Mouse (Mus musculus) hindbrain, embryonic 10.5 days (tissue): ENCODE results near the gene E030025P04Rik. TPM values are rescaled to one million over a fixed set of nuclear protein-coding genes. Genes with fewer than 3 reads are reported as not detected.

ENCODE experiments used
- DNase-seq: peaks from one replicate; pipeline ENCODE4 v3.0.0-alpha.2; 2017; ENCODE audit warnings: low spot score
- H3K27ac ChIP-seq: fragments of 300-500 bp; sonication (generic); 2 replicates; pipeline ENCODE4 v1.5.1; 2016; ENCODE audit warnings: mild to moderate bottlenecking, moderate library complexity
- H3K27me3 ChIP-seq: fragments of 300-500 bp; sonication (generic); 2 replicates; pipeline ENCODE4 v1.6.1; 2016; ENCODE audit warnings: mild to moderate bottlenecking; ENCODE audit not compliant: poor library complexity, insufficient read depth, severe bottlenecking
- H3K36me3 ChIP-seq: fragments of 300-500 bp; sonication (generic); 2 replicates; pipeline ENCODE4 v1.6.1; 2016; ENCODE audit warnings: mild to moderate bottlenecking, moderate library complexity
- H3K4me1 ChIP-seq: fragments of 300-500 bp; sonication (generic); replicated peaks from 2 replicates; pipeline ENCODE4 v1.6.1; 2016; ENCODE audit warnings: mild to moderate bottlenecking
- H3K4me3 ChIP-seq: fragments of 300-500 bp; sonication (generic); 2 replicates; pipeline ENCODE4 v1.5.1; 2016; ENCODE audit warnings: mild to moderate bottlenecking, moderate library complexity
- H3K9me3 ChIP-seq: fragments of 300-500 bp; sonication (generic); 2 replicates; pipeline ENCODE4 v1.6.1; 2016; ENCODE audit warnings: mild to moderate bottlenecking, moderate library complexity
- WGBS: fragments of 180-500 bp; shearing (Covaris S2); methylation state at CpG from one replicate; pipeline ENCODE4 v1.1.7; 2016; 5-methylcytosine and 5-hydroxymethylcytosine counted together
- polyA plus RNA-seq: library from polyadenylated mRNA; unstranded; fragments of >200 nt; fragmentation: Nextera tagmentation; extraction: Ambion mirVana; gene quantifications from 2 replicates; pipeline ENCODE4 v1.2.1, GENCODE M21; 2016

E030025P04Rik gene
- not detected in 2 replicates for polyA plus RNA-seq

DNA sequence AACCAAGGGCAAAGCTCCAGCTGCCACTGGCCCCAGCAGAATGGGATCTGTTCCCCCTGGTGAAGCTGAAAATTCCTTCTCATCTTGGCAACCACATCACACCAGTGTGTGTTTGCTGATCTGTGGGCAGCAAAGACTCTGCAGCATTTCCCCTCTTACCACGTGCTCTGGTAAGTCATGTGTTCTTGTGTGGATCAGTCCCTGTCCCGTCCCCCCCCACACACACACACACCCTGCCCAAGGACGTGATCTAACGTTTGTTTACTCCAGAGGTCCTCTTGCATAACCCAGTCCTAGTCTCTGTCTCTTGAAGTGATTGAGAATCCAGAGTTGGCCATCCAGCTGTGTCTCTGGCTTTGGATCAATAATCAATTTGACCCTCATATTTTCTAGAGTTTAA lies at the start of gene E030025P04Rik:
Gene E030025P04Rik, minus strand, starts transcription at position 134 of the 400 bp plus-strand sequence.
- Histone ChIP-seq H3K4me3 (no peak within 1 kb of the TSS), H3K27me3 (no peaks in the 10 kb centered on the region), H3K4me1 (peaks cover 8% of the 10 kb centered on the region), H3K27ac (no peak within 1 kb of the TSS), H3K9me3 (no peaks in the 10 kb centered on the region), H3K36me3 (no peaks in the 10 kb centered on the region)
- no peak for DNase-seq
- 80% methylated on average over 4 of the region's 4 CpGs for WGBS

DNA sequence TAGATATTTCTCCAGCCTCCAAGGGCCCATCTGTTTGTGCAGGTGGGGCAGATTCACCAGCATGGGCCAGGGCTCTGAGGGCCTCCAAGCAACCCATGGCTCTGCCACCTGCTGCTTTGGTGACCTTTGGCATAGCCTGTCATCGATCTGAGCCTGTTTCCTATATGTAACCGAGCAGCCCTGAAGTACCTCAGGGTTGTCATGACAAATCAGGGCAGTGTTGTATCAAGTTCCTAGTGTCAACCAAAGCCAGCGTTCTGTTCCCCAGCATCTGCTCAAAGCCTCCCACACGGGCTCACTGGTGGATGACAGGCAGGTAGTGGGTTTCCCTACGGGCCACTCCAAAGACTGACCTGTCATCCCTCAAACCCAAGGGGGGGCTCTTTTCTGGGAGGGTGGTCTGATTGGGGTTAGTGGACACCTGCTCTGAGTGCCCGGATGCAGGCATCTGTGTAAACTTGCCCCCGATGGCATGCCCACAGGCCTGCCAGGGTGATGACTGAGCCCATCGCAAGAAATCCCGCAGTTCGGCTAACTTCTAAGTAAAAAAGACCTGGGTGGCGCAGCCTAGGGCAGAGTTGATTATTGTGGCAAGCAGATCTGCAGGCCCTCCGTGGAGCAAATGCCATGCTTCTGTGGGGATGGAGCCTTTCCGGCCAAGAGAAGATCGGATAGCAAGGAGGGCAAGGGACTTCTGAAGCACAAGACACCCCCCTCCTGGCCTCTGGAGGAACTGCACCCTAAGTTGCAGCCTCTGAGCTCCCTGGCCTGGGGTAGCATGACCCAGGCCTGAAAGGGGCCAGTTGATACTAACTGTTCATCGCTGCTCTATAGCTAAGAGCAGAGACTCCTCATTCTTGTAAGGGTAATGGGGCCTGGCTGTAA lies 48.7 kb upstream of the E030025P04Rik start:
- H3K9me3 ChIP-seq: no peaks in the 10 kb centered on the region
- peak; percentile 90 for DNase-seq
- peaks cover 4% of the 10 kb centered on the region; the same call in 1 of the 2 replicates for H3K27me3 ChIP-seq
- WGBS: 27% methylated on average over 15 of the region's 15 CpGs
- H3K36me3 ChIP-seq: no peaks in the 10 kb centered on the region
- peaks cover 12% of the 10 kb centered on the region for H3K4me1 ChIP-seq
- no peak overlapping the region for H3K4me3 ChIP-seq
- H3K27ac ChIP-seq: peak overlapping the region; percentile 74

DNA sequence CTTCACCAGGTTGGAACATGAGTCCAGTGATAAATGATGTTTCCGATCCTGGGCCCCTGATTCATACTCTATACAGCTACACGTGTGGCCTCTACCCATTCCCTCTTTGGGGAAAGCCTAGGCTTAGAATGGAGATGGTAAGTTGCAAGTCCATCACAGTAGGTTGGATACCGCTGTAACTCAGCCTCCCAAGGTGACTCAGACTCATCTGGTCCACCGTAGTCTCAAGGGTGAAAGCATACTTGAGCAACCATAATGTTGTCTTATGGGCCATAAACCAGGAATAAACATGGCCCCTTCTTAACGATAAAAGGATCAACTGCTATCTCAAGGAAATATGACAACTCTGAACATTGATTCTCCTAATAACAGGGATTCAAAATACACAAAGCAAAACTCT lies 44.1 kb upstream of the E030025P04Rik start:
- no peak overlapping the region for H3K27ac ChIP-seq
- 91% methylated on average over 5 of the region's 5 CpGs for WGBS
- H3K27me3 ChIP-seq: peaks cover 4% of the 10 kb centered on the region; the same call in 1 of the 2 replicates
- no peaks in the 10 kb centered on the region for H3K36me3 ChIP-seq
- H3K4me3 ChIP-seq: no peak overlapping the region
- no peaks in the 10 kb centered on the region for H3K9me3 ChIP-seq
- no peak for DNase-seq
- H3K4me1 ChIP-seq: peaks cover 10% of the 10 kb centered on the region

DNA sequence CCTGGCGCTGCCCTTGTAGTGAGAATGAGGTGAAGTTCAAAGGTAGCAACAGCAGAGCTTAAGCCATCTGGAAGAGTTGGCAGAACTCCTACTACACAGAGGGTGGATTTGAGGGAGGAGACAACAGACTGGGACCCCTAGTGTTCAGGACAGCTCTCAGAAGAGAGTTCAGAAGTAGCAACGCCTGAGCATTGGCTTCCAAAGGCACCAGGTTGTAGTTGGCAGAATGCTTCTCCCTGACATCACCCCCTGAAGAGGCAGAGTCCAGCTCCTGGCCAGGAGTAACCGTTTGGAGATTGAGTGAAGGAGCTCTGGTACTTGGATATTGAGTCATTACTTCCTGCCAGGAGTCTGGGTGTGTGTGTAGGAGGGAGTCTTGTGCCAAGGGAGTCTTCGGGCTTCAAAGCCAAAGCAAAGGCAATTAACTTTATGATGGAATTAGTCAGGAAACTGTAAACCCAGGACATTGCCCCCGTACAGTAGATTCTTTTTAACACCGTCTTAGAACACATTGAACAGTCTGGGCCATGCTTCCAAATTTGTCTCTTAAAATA lies 43.5 kb upstream of the E030025P04Rik start:
- WGBS: 86% methylated on average over 6 of the region's 6 CpGs
- H3K36me3 ChIP-seq: no peaks in the 10 kb centered on the region
- H3K4me3 ChIP-seq: no peak overlapping the region
- H3K9me3 ChIP-seq: no peaks in the 10 kb centered on the region
- H3K4me1 ChIP-seq: peaks cover 5% of the 10 kb centered on the region
- DNase-seq: no peak
- H3K27ac ChIP-seq: no peak overlapping the region
- H3K27me3 ChIP-seq: peaks cover 3% of the 10 kb centered on the region; the same call in 1 of the 2 replicates

DNA sequence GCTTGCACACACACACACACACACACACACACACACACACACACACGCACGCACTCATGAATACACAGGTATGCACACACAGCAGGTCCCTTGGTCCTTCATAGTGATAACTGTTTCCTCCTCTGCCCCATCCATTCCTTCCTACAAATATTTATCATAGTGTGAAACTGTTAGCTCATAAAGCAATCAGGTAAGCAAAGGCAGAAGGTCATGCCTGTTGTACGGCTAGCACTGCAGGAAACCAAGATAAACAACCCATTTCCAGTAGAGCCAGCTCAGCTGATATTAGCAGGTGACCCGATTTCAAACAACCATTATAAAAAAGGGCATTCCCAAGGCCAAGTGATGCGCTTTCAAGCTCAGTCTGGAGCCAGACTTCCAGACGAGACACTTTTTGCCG lies 36.9 kb upstream of the E030025P04Rik start:
- H3K9me3 ChIP-seq: no peaks in the 10 kb centered on the region
- DNase-seq: no peak
- no peak overlapping the region for H3K4me3 ChIP-seq
- 72% methylated on average over 7 of the region's 7 CpGs for WGBS
- H3K4me1 ChIP-seq: peaks cover 17% of the 10 kb centered on the region
- H3K27ac ChIP-seq: no peak overlapping the region
- no peaks in the 10 kb centered on the region for H3K27me3 ChIP-seq
- H3K36me3 ChIP-seq: no peaks in the 10 kb centered on the region

DNA sequence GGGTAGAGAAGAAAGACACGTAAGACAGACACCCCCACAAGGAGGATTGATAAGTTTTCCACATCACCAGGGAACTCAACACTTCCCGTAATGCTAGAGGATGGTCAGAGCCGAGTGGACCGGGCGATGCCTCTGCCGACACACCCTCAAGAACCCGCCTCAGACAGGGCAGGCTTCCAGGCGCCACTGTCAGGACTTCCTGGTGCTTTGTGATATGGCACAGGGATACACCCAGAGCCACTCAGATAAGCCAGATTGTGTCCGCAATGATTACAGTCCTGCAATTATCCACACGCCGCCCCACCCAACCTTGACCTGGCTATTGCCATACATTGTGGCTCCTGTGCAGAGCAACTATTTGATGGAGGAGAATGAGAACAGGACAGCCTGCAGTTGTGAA lies 36.1 kb upstream of the E030025P04Rik start:
- peaks cover 17% of the 10 kb centered on the region for H3K4me1 ChIP-seq
- H3K27me3 ChIP-seq: no peaks in the 10 kb centered on the region
- no peak overlapping the region for H3K27ac ChIP-seq
- WGBS: 94% methylated on average over 11 of the region's 11 CpGs
- no peaks in the 10 kb centered on the region for H3K36me3 ChIP-seq
- H3K9me3 ChIP-seq: no peaks in the 10 kb centered on the region
- no peak for DNase-seq
- no peak overlapping the region for H3K4me3 ChIP-seq

DNA sequence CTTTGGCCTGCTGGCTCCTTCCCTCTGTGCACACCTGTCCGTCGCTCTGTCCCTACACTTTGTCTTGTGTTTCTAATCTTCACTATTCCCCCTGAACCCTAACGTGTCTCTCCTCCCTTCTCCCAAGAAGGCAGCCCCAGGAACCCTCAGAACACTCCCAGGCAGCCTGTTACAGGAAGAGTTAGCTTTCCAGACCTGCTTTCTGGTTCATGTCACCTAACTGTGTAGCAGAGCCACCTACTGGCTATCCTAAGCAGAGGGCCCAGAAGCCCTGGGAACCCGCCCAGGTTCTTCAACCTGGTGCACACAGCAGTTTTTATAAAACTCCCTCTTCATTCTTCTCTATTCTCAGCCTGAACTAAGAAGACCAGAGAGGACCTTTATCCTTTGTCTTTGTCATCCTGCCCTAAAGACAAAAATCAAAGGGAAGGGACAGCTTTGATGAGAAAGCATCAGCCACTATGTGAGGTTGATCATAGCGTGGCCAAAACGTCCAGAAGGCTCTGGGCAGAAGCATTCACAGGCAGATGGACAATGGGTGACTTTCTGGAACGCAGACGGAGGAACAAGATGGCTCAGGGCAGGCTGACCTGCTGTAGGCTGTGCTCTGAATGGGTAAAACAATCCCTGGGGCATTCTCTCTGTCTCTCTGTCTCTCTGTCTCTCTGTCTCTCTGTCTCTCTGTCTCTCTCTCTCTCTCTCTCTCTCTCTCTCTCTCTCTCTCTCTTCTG lies 34.8 kb upstream of the E030025P04Rik start:
- no peak overlapping the region; the same call in 1 of the 2 replicates for H3K27ac ChIP-seq
- peaks cover 17% of the 10 kb centered on the region for H3K4me1 ChIP-seq
- no peaks in the 10 kb centered on the region for H3K27me3 ChIP-seq
- no peaks in the 10 kb centered on the region for H3K36me3 ChIP-seq
- no peaks in the 10 kb centered on the region for H3K9me3 ChIP-seq
- WGBS: 54% methylated on average over 8 of the region's 8 CpGs
- DNase-seq: peak; percentile 26
- H3K4me3 ChIP-seq: no peak overlapping the region

DNA sequence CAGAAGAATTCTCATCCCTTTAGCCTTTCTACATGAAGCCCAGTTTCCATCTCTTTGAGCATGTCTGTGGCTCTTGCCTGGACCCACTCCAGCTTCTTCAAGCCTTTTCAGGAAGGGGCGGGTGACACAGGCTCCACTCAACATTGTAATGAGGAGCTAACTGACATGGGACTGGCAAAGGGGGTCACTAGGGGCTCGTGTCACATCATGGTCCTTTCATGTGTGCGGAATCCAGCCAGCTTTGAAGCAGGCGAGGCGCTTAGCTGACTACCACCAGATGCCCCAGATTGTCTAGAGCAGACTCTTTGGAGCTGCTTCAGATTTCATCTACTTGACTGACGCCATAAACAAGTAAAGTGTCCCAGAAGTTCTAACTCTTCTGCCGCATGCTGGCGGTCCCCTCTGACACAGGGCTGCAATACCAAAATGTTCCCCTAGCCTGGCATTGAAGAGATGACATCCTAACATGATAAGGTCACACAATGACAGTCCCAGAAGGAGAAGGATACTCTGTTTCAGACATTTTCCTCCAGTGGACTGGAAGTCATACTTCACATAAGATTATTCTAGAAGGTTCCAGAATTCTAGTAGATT lies 31.3 kb upstream of the E030025P04Rik start:
- WGBS: 90% methylated on average over 8 of the region's 8 CpGs

DNA sequence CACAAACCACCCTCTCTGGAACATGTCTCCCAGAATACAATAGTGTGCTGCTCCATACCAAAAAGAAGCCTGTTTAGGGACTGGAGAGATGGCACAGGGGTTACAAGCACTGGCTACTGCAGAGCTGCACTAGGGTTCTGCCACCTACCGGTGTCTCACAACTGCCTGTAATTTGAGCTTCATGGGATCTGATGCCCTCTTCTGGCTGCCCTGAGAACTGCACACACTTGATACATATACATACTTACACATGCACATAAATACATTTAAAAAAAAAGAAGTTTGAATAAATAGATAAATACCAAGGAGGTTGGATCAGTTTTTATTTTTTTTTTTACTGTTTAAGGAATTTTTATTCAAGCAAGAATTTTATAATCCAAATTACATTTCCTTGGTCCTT lies 28.1 kb upstream of the E030025P04Rik start:
- no peaks in the 10 kb centered on the region for H3K36me3 ChIP-seq
- H3K27ac ChIP-seq: no peak overlapping the region
- H3K9me3 ChIP-seq: peaks cover 5% of the 10 kb centered on the region; the same call in 1 of the 2 replicates
- no peaks in the 10 kb centered on the region for H3K27me3 ChIP-seq
- peaks cover 15% of the 10 kb centered on the region for H3K4me1 ChIP-seq
- 89% methylated on average over 1 of the region's 1 CpGs for WGBS
- H3K4me3 ChIP-seq: no peak overlapping the region
- no peak for DNase-seq

More for the DNA sequence above, 31.3 kb upstream of the E030025P04Rik start:
- Histone ChIP-seq H3K36me3 (no peaks in the 10 kb centered on the region), H3K4me1 (peaks cover 7% of the 10 kb centered on the region), H3K9me3 (peaks cover 5% of the 10 kb centered on the region; the same call in 1 of the 2 replicates), H3K27me3 (no peaks in the 10 kb centered on the region), H3K4me3 (no peak overlapping the region), H3K27ac (no peak overlapping the region)
- no peak for DNase-seq

DNA sequence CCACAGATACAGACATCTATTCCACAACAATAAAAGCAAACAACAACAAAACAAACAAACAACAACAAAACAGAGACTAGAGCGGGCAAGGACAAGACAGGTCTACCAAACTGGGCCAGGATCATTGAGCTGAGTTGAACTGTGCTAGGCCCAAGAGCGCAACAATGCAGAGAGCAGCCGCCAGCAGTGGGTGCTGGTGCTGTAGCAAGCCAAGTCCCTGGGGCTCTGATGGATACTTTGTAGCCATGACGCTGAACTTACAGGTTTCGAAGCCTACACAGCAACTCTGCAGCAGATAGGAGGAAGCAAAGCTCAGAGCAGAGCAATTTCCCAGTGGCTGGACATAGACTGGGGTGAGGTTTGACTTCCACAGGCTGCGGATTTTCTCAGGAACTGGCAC lies 26.6 kb upstream of the E030025P04Rik start:
- H3K36me3 ChIP-seq: no peaks in the 10 kb centered on the region
- DNase-seq: no peak
- H3K9me3 ChIP-seq: peaks cover 5% of the 10 kb centered on the region; the same call in 1 of the 2 replicates
- H3K27ac ChIP-seq: no peak overlapping the region
- no peaks in the 10 kb centered on the region for H3K27me3 ChIP-seq
- H3K4me1 ChIP-seq: peaks cover 15% of the 10 kb centered on the region
- no peak overlapping the region for H3K4me3 ChIP-seq
- 94% methylated on average over 6 of the region's 6 CpGs for WGBS

DNA sequence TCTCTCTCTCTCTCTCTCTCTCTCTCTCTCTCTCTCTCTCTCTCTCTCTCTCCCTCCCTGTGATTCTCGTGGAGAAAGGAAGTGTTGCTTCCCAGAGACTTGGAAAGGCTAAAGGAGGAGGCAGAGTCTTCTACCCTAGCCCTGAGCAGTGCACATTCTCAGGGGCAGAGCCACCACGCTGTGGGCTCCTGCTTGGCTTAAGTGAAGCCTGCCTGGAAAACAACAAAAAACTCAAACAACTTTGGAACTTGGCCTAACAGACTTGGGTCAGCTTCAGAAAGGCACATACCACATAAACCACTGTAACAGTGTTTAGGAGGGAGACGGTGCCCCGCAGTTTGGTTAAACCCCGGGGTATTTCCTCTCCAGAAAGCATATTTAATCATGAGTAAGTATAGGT lies 13.5 kb upstream of the E030025P04Rik start:
- DNase-seq: no peak
- H3K27me3 ChIP-seq: no peaks in the 10 kb centered on the region
- no peak overlapping the region for H3K4me3 ChIP-seq
- WGBS: 78% methylated on average over 5 of the region's 5 CpGs
- no peaks in the 10 kb centered on the region for H3K36me3 ChIP-seq
- no peaks in the 10 kb centered on the region for H3K4me1 ChIP-seq
- H3K9me3 ChIP-seq: no peaks in the 10 kb centered on the region
- no peak overlapping the region; the same call in 1 of the 2 replicates for H3K27ac ChIP-seq

DNA sequence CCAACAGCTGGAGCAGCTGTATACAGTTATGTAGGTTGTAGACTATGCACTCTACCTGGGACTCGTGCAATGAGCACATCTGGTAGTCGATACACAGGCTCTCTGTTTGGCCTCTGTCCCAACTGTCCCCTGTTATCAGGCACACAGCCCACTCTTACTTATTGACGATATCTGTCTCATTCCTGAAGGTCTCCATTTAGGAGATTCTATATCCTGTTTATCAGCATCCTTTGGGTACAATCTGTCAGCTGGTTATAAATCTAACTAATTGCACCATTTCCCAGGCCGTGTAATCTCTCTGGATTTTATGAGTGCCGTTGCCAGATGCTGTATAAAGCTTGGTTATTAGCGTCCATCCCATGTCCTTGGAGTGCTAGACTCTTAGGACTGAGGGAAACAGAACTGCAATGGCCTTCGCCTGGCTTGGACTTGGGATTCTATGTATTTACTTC lies 747 bp upstream of the E030025P04Rik start:
- Histone ChIP-seq H3K4me3 (no peak overlapping the region), H3K9me3 (no peaks in the 10 kb centered on the region), H3K36me3 (no peaks in the 10 kb centered on the region), H3K27me3 (no peaks in the 10 kb centered on the region), H3K4me1 (peaks cover 2% of the 10 kb centered on the region), H3K27ac (no peak overlapping the region)
- 89% methylated on average over 7 of the region's 7 CpGs for WGBS
- DNase-seq: no peak
